Mouse (Mus musculus) heart, embryonic 11.5 days (tissue): ENCODE measurements around the gene Hist1h3g. TPM values are rescaled to one million over a fixed set of nuclear protein-coding genes. Genes with fewer than 3 reads are reported as not detected.
"Not testable (repeated sequence)": the region's sequence is repeated elsewhere in the genome, so short reads cannot be mapped to it uniquely, and the experiment has no call there.

Experiments used
- ATAC-seq: fragments of 200-750 bp; cut with Nextera tagmentation; replicated peaks from 2 replicates; pipeline ENCODE4 v1.8.0; 2017; ENCODE audit warnings: moderate library complexity; ENCODE audit not compliant: insufficient number of reproducible peaks, low FRiP score, low TSS enrichment
- H3K27ac ChIP-seq: fragments of 300-500 bp; sonication (generic); 2 replicates; pipeline ENCODE4 v1.5.1; 2014; ENCODE audit warnings: mild to moderate bottlenecking, low read depth, low read length
- H3K27me3 ChIP-seq: fragments of 300-500 bp; sonication (generic); 2 replicates; pipeline ENCODE4 v1.6.1; 2014; ENCODE audit warnings: mild to moderate bottlenecking, low read length, mixed read lengths; ENCODE audit not compliant: control insufficient read depth, insufficient read depth
- H3K36me3 ChIP-seq: fragments of 300-500 bp; sonication (generic); 2 replicates; pipeline ENCODE4 v1.6.1; 2014; ENCODE audit warnings: mild to moderate bottlenecking, low read length, moderate library complexity, mixed read lengths; ENCODE audit not compliant: control insufficient read depth, insufficient read depth
- H3K4me1 ChIP-seq: fragments of 300-500 bp; sonication (generic); 2 replicates; pipeline ENCODE4 v1.6.1; 2014; ENCODE audit warnings: low read length; ENCODE audit not compliant: control insufficient read depth, insufficient read depth
- H3K4me2 ChIP-seq: fragments of 300-500 bp; sonication (generic); 2 replicates; pipeline ENCODE4 v1.6.1; 2014; ENCODE audit warnings: mild to moderate bottlenecking, moderate library complexity
- H3K4me3 ChIP-seq: fragments of 300-500 bp; sonication (generic); 2 replicates; pipeline ENCODE4 v1.5.1; 2014; ENCODE audit warnings: low read depth, low read length
- H3K9ac ChIP-seq: fragments of 300-500 bp; sonication (generic); 2 replicates; pipeline ENCODE4 v1.6.1; 2014; ENCODE audit warnings: mild to moderate bottlenecking, low read depth, low read length, moderate library complexity
- H3K9me3 ChIP-seq: fragments of 300-500 bp; sonication (generic); replicated peaks from 2 replicates; pipeline ENCODE4 v1.6.1; 2016; ENCODE audit warnings: low read length; ENCODE audit not compliant: control insufficient read depth
- WGBS: fragments of 180-500 bp; shearing (Covaris S2); extraction: QIAGEN DNeasy Blood & Tissue Kit; methylation state at CpG from one replicate; pipeline ENCODE4 v1.1.7; 2014; ENCODE audit not compliant: insufficient replicate concordance; 5-methylcytosine and 5-hydroxymethylcytosine counted together
- polyA plus RNA-seq: library from polyadenylated mRNA; unstranded; fragments of >200 nt; fragmentation: Nextera tagmentation; extraction: Ambion mirVana; gene quantifications from 2 replicates; pipeline ENCODE4 v1.2.1, GENCODE M21; 2014

Gene Hist1h3g
- polyA plus RNA-seq, 1 experiment from 2014 or later: 3.1 TPM

DNA sequence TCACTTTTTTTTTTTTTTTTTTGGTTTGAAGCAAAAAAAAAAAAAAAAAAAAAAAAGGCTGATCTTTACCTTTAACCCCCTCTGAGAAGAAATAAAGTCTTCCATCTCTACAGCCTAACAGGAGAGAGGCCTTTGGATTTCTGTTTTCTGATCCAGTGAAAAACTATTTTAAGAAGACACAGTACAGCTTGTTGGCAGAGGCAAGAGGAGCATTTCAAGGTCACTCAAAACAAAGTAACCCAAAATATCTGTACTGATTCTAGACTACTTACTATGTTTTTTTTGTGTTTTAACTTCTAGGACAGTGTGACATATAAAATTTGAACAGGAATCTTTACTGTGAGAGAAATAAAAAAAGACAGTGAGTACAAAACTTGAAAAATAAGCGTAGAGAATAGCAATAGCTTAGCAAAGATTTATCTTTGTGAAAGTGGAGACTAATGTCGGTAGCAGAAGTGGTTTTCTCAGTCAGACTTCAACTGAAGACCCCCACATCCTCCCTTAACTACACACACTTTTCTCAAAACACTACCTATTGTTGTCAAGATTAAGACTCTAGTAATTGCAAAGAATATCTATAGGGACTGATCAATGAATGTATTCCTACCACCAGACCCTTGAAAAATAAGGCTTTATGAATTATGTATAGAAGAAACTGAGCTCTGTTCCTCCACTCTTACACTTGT lies 5.6 kb upstream of the Hist1h3g start:
- no peaks in the 10 kb centered on the region for H3K9me3 ChIP-seq
- H3K4me3 ChIP-seq: peak overlapping the region; percentile 57
- no peaks in the 10 kb centered on the region for H3K36me3 ChIP-seq
- H3K27ac ChIP-seq: peak overlapping the region; percentile 98
- H3K27me3 ChIP-seq: no peaks in the 10 kb centered on the region
- ATAC-seq: no peak
- WGBS: 27% methylated on average over 2 of the region's 2 CpGs
- H3K4me1 ChIP-seq: peaks cover 14% of the 10 kb centered on the region
- peak overlapping the region; percentile 65 for H3K4me2 ChIP-seq
- peak overlapping the region; percentile 90 for H3K9ac ChIP-seq

DNA sequence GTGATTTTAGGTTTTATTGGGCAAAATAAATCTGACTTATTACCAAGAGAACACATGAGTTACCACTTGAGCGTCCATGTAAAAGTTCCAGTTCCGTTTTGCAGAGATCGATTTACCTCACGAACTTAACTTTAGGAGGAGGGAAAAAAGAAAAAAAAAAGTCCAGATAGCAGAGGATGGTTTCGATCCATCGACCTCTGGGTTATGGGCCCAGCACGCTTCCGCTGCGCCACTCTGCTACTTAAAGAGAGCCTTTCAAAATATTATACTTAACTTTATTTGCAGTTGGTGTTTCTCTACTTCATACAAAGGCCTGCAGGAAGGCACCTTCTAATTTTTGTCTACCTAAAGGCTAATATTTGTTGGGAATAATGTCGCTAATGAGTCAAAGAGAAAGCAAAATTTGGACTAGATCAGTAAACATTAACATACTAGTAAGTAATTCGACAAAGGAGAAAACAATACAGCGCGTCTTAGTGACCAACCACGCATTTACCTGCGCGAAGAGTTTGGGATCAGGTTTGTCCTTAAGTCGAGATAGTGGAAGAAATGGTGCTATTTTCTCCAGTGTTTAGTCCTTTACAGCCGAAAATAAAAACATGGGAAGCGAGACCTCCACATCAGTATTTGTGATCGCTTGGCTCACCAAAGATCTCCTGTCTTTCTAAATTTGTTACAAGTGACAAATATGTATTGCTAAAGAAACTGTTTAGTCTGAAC lies 4.9 kb upstream of the Hist1h3g start:
- WGBS: under 1% methylated on average over 20 of the region's 20 CpGs
- peak overlapping the region; percentile 98 for H3K27ac ChIP-seq
- peak overlapping the region; percentile 57 for H3K4me3 ChIP-seq
- H3K9me3 ChIP-seq: no peaks in the 10 kb centered on the region
- peaks cover 12% of the 10 kb centered on the region for H3K4me1 ChIP-seq
- H3K4me2 ChIP-seq: peak overlapping the region; percentile 65
- no peak for ATAC-seq
- H3K9ac ChIP-seq: peak overlapping the region; percentile 90
- H3K36me3 ChIP-seq: no peaks in the 10 kb centered on the region
- H3K27me3 ChIP-seq: no peaks in the 10 kb centered on the region

DNA sequence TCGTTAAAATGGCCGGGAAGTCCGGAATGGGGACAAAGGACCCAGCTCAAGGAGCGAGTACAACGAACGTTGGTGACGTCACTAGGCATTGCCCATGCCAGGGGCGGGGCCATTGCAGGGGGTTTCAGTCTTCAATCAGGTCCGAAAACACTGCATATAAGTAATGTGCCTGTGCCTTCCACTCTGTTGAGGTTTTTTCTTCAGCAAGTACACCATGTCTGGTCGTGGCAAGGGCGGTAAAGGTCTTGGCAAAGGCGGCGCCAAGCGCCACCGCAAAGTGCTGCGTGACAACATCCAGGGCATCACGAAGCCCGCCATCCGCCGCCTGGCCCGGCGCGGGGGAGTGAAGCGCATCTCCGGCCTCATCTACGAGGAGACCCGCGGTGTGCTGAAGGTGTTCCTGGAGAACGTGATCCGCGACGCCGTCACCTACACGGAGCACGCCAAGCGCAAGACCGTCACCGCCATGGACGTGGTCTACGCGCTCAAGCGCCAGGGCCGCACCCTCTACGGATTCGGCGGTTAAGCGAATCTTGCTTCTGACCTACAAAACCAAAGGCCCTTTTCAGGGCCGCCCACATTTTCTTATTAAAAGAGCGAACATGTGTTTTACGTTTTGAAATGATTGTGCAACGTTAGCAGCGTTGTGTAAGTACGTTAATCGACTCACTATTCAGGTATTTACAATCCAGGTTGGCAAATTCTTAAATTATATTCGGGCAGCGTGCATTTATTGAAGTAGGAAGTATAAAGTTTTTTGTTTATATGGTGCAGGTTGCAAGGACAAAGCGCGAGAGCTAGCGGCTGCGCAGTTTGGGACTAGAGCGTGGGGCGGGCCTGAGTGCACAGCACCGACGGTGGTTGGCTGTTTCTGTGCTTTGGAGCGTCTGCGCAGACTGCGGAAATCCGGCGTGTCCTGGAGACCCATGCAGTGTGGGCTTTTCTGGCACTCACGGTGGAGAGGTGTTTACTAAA lies 4.0 kb upstream of the Hist1h3g start, which contains the start of gene Hist1h4h:
Hist1h4h (plus strand) TSS at position 150 of the 975 bp plus-strand sequence.
- WGBS: under 1% methylated on average over 55 of the region's 70 CpGs
- H3K4me1 ChIP-seq: peaks cover 12% of the 10 kb centered on the region
- H3K9ac ChIP-seq: peak within 1 kb of the TSS; percentile 90
- H3K27me3 ChIP-seq: no peaks in the 10 kb centered on the region
- peak within 1 kb of the TSS; percentile 65 for H3K4me2 ChIP-seq
- peak within 1 kb of the TSS; percentile 98 for H3K27ac ChIP-seq
- peak within 1 kb of the TSS; percentile 57 for H3K4me3 ChIP-seq
- ATAC-seq: peak; percentile 81
- H3K36me3 ChIP-seq: no peaks in the 10 kb centered on the region
- H3K9me3 ChIP-seq: no peaks in the 10 kb centered on the region

DNA sequence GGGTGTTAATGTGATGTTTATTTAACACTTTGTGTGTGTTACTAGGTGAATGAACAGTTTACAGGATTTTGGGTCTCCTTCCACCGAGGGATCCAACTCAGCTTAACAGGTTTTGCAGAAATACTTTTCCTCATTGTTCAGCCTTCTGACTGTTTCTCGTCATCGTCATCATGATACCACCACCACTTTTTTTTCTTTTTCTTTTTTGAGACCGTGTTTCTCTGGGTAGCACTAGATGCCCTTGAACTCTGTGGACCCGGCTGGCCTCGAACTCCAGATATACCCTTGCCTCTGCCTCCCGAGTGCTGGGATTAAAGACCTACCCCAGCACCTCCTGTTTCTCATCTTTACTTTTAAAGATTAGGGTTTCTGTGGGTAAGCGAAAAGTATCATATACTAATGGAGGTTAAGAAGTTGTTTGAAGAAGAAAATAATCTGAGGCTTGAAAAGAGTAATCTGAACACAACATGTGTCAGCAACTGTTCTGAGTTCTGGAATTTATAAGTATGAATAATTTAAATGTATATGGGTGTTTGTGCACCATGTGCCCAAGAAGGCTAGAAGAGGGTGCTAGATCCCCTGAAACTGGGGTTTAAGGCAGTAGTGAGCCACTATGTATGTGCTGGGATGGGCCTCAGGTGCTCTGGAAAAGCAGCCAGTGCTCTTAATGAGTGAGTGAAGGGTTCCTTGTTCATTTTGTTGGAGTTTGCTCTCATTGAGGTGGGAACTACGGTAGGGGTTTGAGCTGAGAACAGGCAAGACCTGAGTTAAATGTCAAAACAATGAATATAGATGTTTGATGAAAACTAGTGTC lies 2.8 kb upstream of the Hist1h3g start:
- Histone ChIP-seq H3K36me3 (no peaks in the 10 kb centered on the region), H3K27ac (peak overlapping the region; percentile 98), H3K27me3 (no peaks in the 10 kb centered on the region), H3K4me1 (peaks cover 15% of the 10 kb centered on the region), H3K9me3 (no peaks in the 10 kb centered on the region), H3K4me2 (peak overlapping the region; percentile 65), H3K4me3 (peak overlapping the region; percentile 57), H3K9ac (peak overlapping the region; percentile 90)
- 20% methylated on average over 9 of the region's 9 CpGs for WGBS
- ATAC-seq: no peak

DNA sequence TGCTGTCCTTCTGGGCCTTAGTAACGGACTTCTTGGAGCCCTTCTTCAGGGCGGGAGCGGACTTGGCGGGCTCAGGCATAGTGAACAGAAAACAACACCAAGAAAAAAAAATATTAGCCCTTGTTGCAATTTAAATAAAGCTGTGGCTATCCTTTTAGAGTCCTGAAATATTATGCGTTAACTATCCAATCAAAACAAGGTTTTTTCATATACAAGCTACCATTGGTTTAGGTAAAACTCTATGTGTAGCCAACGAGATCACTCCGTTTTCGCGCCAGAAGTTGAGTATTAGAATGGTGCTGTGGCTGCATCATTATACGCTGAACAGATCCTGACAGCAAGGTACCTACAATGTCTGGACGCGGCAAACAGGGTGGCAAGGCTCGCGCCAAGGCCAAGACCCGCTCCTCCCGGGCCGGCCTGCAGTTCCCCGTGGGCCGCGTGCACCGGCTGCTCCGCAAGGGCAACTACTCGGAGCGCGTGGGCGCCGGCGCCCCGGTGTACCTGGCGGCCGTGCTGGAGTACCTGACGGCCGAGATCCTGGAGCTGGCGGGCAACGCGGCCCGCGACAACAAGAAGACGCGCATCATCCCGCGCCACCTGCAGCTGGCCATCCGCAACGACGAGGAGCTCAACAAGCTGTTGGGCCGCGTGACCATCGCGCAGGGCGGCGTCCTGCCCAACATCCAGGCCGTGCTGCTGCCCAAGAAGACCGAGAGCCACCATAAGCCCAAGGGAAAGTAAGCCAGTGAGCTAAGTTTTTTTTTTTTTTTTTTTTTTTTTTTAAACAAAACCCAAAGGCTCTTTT lies 1.5 kb upstream of the Hist1h3g start, which contains the start of gene Hist1h2af:
Hist1h2af (plus strand) TSS at position 347 of the 808 bp plus-strand sequence.
- H3K36me3 ChIP-seq, H3K27me3 ChIP-seq, H3K9me3 ChIP-seq: not testable (repeated sequence)
- H3K9ac ChIP-seq: peak within 1 kb of the TSS; percentile 90
- H3K4me2 ChIP-seq: peak within 1 kb of the TSS; percentile 65
- H3K4me3 ChIP-seq: peak within 1 kb of the TSS; percentile 57
- WGBS: under 1% methylated on average over 28 of the region's 53 CpGs
- H3K4me1 ChIP-seq: peaks cover 15% of the 10 kb centered on the region
- ATAC-seq: peak; percentile 50
- H3K27ac ChIP-seq: peak within 1 kb of the TSS; percentile 98

DNA sequence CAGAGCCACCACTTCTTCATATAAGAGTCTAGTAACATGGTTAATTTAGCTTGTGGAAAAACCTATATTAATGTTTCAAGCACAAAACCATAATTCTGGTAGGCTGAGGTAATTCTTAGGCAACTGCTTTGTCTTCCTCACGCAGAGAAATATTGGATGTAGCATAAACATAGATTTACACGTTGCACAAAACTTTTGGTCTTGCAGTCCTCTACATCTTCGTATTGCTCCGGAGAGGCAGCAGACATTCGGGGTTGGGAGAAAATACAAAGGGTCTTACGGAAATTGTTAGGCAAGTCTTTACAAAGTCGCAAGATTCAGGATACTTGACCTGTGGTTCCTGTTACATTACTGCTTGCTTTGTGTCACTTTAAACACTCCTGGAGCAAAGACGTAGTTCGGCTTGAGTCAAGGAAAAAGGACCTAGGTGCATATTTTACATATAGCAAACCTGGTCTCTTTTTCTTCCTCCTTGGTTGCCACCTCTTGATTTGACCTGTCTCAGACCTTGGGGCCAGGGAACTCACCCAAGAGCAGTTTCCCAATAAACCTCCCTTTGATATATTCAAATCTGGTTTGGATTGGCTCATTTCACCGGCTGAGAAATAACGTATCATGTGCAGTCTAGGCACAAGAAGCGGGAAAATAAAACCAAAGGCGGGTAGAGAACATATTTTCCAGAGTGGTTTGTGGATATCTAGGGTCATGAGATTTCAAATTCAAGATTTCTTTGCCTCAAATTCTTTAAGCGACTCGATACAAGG lies 672 bp upstream of the Hist1h3g start:
- 1% methylated on average over 15 of the region's 15 CpGs for WGBS
- H3K36me3 ChIP-seq: no peaks in the 10 kb centered on the region
- H3K4me1 ChIP-seq: peaks cover 12% of the 10 kb centered on the region
- no peaks in the 10 kb centered on the region for H3K27me3 ChIP-seq
- H3K4me3 ChIP-seq: peak overlapping the region; percentile 57
- H3K4me2 ChIP-seq: peak overlapping the region; percentile 65
- H3K27ac ChIP-seq: peak overlapping the region; percentile 98
- H3K9me3 ChIP-seq: no peaks in the 10 kb centered on the region
- no peak for ATAC-seq
- H3K9ac ChIP-seq: peak overlapping the region; percentile 80
